Mouse (Mus musculus) ES-Bruce4 (cell line): ENCODE data around the gene Vars.
A peak's percentile ranks its signal among the peaks of the same experiment; 100 is the strongest.

ENCODE experiments used
- CTCF ChIP-seq: IDR thresholded peaks from one replicate; pipeline ENCODE4 v1.8.1; 2011; ENCODE audit warnings: low read depth, low read length
- EP300 ChIP-seq: IDR thresholded peaks from 2 replicates; pipeline ENCODE4 v1.6.1; 2011; ENCODE audit warnings: low read depth, low read length; ENCODE audit not compliant: insufficient read depth
- POLR2A ChIP-seq: IDR thresholded peaks from one replicate; pipeline ENCODE4 v1.8.1; 2011; ENCODE audit warnings: low read length; ENCODE audit not compliant: insufficient read depth

DNA sequence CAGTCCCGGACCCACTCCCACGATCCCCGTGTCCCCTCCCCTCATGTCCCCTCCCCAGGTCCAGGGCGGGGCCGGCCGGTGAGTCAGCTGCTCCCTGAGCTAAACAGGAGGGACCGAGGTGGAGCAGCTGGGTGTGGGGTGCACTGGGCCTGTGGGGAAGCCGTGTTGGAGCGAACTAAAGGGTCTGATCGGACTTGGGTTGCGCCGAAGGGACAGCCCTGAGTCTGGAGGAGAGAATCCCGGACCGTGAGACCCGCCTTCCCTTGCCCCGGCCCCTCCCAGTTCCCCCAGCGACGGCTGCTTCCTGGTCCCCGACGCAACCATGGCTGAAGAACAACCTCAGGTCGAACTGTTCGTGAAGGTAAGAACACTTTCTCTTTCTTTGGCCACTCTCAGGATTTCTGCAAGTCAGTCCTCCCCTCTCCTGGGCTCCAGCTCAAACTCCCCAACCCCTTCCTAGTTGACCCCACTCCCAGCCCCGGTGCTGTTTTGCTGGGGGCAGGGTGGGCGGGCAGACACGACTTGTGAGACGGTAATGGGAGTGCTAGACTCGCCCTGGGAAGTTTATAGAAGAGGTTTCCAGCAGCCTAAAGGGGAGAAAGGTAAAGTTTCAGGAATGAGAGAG, 49.5 kb downstream of the Vars start:
- TF ChIP-seq CTCF = no peak
- no peak for TF ChIP-seq EP300
- TF ChIP-seq POLR2A = peak; percentile 49
